Mouse (Mus musculus) MEL (cell line): ENCODE data around the gene Tmem132d. TPM values are rescaled to one million over a fixed set of nuclear protein-coding genes. Genes with fewer than 3 reads are reported as not detected.

Experiments
- DNase-seq: peaks from one replicate; pipeline ENCODE4 v3.0.0; 2011; ENCODE audit warnings: low read depth, low spot score
- H3K27ac ChIP-seq: 2 replicates; pipeline ENCODE4 v1.5.1; 2012; ENCODE audit warnings: low read depth, mild to moderate bottlenecking, control low read depth, low read length, moderate library complexity; ENCODE audit not compliant: control insufficient read depth
- H3K27me3 ChIP-seq, 2 experiments: fragments of 150-350 bp in 1 of 2; sonication (generic) in 1 of 2; 2 replicates each; pipeline ENCODE4 v1.6.1; 2012; ENCODE audit warnings: low read length in 2 of 2, mild to moderate bottlenecking in 2 of 2, improper control_type of control experiment in 1 of 2, moderate library complexity in 1 of 2; ENCODE audit not compliant: insufficient read depth in 2 of 2, control insufficient read depth in 1 of 2
- H3K36me3 ChIP-seq, 2 experiments: 2 replicates each; pipeline ENCODE4 v1.6.1; 2012 to 2014; ENCODE audit warnings: low read length in 2 of 2, improper control_type of control experiment in 1 of 2, inconsistent platforms in 1 of 2, mild to moderate bottlenecking in 1 of 2; ENCODE audit not compliant: insufficient read depth in 2 of 2, control insufficient read depth in 1 of 2
- H3K4me1 ChIP-seq, 2 experiments: fragments of 150-350 bp in 1 of 2; sonication (generic) in 1 of 2; 2 replicates each; pipeline ENCODE4 v1.6.1; 2012; ENCODE audit warnings: low read length in 2 of 2, improper control_type of control experiment in 1 of 2, mild to moderate bottlenecking in 1 of 2; ENCODE audit not compliant: insufficient read depth in 2 of 2, control insufficient read depth in 1 of 2
- H3K4me3 ChIP-seq, 2 experiments: fragments of 150-350 bp in 1 of 2; sonication (generic) in 1 of 2; 2 replicates each; pipeline ENCODE4 v1.5.1; 2012; ENCODE audit warnings: low read depth in 2 of 2, low read length in 2 of 2, mild to moderate bottlenecking in 2 of 2, moderate library complexity in 2 of 2, control low read depth in 1 of 2, improper control_type of control experiment in 1 of 2; ENCODE audit not compliant: control insufficient read depth in 1 of 2, insufficient read depth in 1 of 2
- H3K79me2 ChIP-seq: 2 replicates; pipeline ENCODE4 v1.6.1; 2012; ENCODE audit warnings: mild to moderate bottlenecking, low read length, moderate library complexity; ENCODE audit not compliant: control insufficient read depth, poor library complexity, insufficient read depth
- H3K9ac ChIP-seq: 2 replicates; pipeline ENCODE4 v1.6.1; 2012; ENCODE audit warnings: low read depth, mild to moderate bottlenecking, control low read depth, low read length, moderate library complexity; ENCODE audit not compliant: control insufficient read depth, poor library complexity, severe bottlenecking
- H3K9me3 ChIP-seq: fragments of 150-350 bp; sonication (generic); replicated peaks from 2 replicates; pipeline ENCODE4 v1.6.1; 2012; ENCODE audit warnings: mild to moderate bottlenecking, low read length, improper control_type of control experiment, moderate library complexity; ENCODE audit not compliant: insufficient read depth
- BHLHE40 ChIP-seq: IDR thresholded peaks from 2 replicates; pipeline ENCODE4 v1.6.1; 2012; ENCODE audit warnings: low read depth, mild to moderate bottlenecking, inconsistent platforms, low read length, improper control_type of control experiment, borderline replicate concordance
- CHD1 ChIP-seq: IDR thresholded peaks from 2 replicates; pipeline ENCODE4 v1.6.1; 2012; ENCODE audit warnings: low read depth, mild to moderate bottlenecking, inconsistent platforms, low read length, improper control_type of control experiment
- CTCF ChIP-seq, 3 experiments: IDR thresholded peaks in 2 of 3; conservative IDR thresholded peaks in 1 of 3; 2 replicates each; pipeline ENCODE4 v1.5.1; 2011 to 2012; ENCODE audit warnings: low read length in 3 of 3, low read depth in 2 of 3, mild to moderate bottlenecking in 2 of 3, improper control_type of control experiment in 1 of 3, inconsistent platforms in 1 of 3, mixed read lengths in 1 of 3, moderate library complexity in 1 of 3; ENCODE audit not compliant: control insufficient read depth in 1 of 3, insufficient read depth in 1 of 3, poor library complexity in 1 of 3, severe bottlenecking in 1 of 3
- E2F4 ChIP-seq: IDR thresholded peaks from 2 replicates; pipeline ENCODE4 v1.6.1; 2011; ENCODE audit warnings: low read depth, low read length, improper control_type of control experiment, borderline replicate concordance
- ELF1 ChIP-seq: IDR thresholded peaks from 2 replicates; pipeline ENCODE4 v1.6.1; 2014; ENCODE audit warnings: low read depth, mild to moderate bottlenecking, inconsistent platforms, low read length, improper control_type of control experiment, moderate library complexity
- EP300 ChIP-seq, 2 experiments: IDR thresholded peaks; 2 replicates each; pipeline ENCODE4 v1.6.1; 2011; ENCODE audit warnings: improper control_type of control experiment in 2 of 2, low read length in 2 of 2, low read depth in 1 of 2, mild to moderate bottlenecking in 1 of 2
- GABPA ChIP-seq: IDR thresholded peaks from 2 replicates; pipeline ENCODE4 v1.6.1; 2012; ENCODE audit warnings: low read depth, mild to moderate bottlenecking, inconsistent platforms, low read length, improper control_type of control experiment, moderate library complexity
- GATA1 ChIP-seq: IDR thresholded peaks from 2 replicates; pipeline ENCODE4 v1.6.1; 2011; ENCODE audit warnings: low read depth, low read length, improper control_type of control experiment
- HCFC1 ChIP-seq: IDR thresholded peaks from 2 replicates; pipeline ENCODE4 v1.6.1; 2012; ENCODE audit warnings: low read depth, mild to moderate bottlenecking, inconsistent platforms, low read length, improper control_type of control experiment, moderate library complexity
- JUND ChIP-seq: IDR thresholded peaks from 2 replicates; pipeline ENCODE4 v1.6.1; 2011; ENCODE audit warnings: low read depth, mild to moderate bottlenecking, improper control_type of control experiment, low read length
- KAT2A ChIP-seq: conservative IDR thresholded peaks from 2 replicates; pipeline ENCODE4 v1.6.1; 2012; ENCODE audit warnings: low read depth, low read length, improper control_type of control experiment, inconsistent platforms
- MAZ ChIP-seq: IDR thresholded peaks from 2 replicates; pipeline ENCODE4 v1.6.1; 2012; ENCODE audit warnings: low read depth, mild to moderate bottlenecking, inconsistent platforms, low read length, improper control_type of control experiment
- MEF2A ChIP-seq: IDR thresholded peaks from 2 replicates; pipeline ENCODE4 v1.6.1; 2014; ENCODE audit warnings: low read depth, mild to moderate bottlenecking, inconsistent platforms, low read length, improper control_type of control experiment; ENCODE audit not compliant: poor library complexity, insufficient replicate concordance, severe bottlenecking; ENCODE audit errors: extremely low read depth
- MXI1 ChIP-seq: IDR thresholded peaks from 2 replicates; pipeline ENCODE4 v1.6.1; 2011; ENCODE audit warnings: mild to moderate bottlenecking, low read depth, low read length, improper control_type of control experiment
- MYB ChIP-seq: IDR thresholded peaks from 2 replicates; pipeline ENCODE4 v1.6.1; 2011; ENCODE audit warnings: mild to moderate bottlenecking, low read depth, low read length, improper control_type of control experiment
- MYC ChIP-seq: IDR thresholded peaks from 2 replicates; pipeline ENCODE4 v1.6.1; 2011; ENCODE audit warnings: low read depth, mild to moderate bottlenecking, low read length, improper control_type of control experiment, moderate library complexity
- NELFE ChIP-seq: IDR thresholded peaks from 2 replicates; pipeline ENCODE4 v1.6.1; 2011; ENCODE audit warnings: low read depth, low read length, improper control_type of control experiment
- NRF1 ChIP-seq: IDR thresholded peaks from 2 replicates; pipeline ENCODE4 v1.6.1; 2014; ENCODE audit warnings: low read depth, mild to moderate bottlenecking, inconsistent platforms, low read length, improper control_type of control experiment, moderate library complexity; ENCODE audit not compliant: poor library complexity, insufficient read depth, severe bottlenecking
- POLR2AphosphoS2 ChIP-seq: IDR thresholded peaks from 2 replicates; pipeline ENCODE4 v1.6.1; 2011; ENCODE audit warnings: low read length, improper control_type of control experiment
- RAD21 ChIP-seq: IDR thresholded peaks from 2 replicates; pipeline ENCODE4 v1.6.1; 2011; ENCODE audit warnings: mild to moderate bottlenecking, low read depth, low read length, improper control_type of control experiment
- SMC3 ChIP-seq: IDR thresholded peaks from 2 replicates; pipeline ENCODE4 v1.6.1; 2011; ENCODE audit warnings: low read depth, low read length, improper control_type of control experiment
- TAL1 ChIP-seq: IDR thresholded peaks from 2 replicates; pipeline ENCODE4 v1.6.1; 2012; ENCODE audit warnings: mild to moderate bottlenecking, inconsistent platforms, low read length, moderate library complexity, mixed read lengths
- UBTF ChIP-seq: IDR thresholded peaks from 2 replicates; pipeline ENCODE4 v1.6.1; 2012; ENCODE audit warnings: low read depth, mild to moderate bottlenecking, inconsistent platforms, low read length, improper control_type of control experiment, moderate library complexity, borderline replicate concordance; ENCODE audit not compliant: insufficient read depth
- USF1 ChIP-seq: IDR thresholded peaks from 2 replicates; pipeline ENCODE4 v1.6.1; 2014; ENCODE audit warnings: low read depth, mild to moderate bottlenecking, inconsistent platforms, low read length, improper control_type of control experiment, moderate library complexity
- ZC3H11A ChIP-seq: IDR thresholded peaks from 2 replicates; pipeline ENCODE4 v1.6.1; 2012; ENCODE audit warnings: low read depth, mild to moderate bottlenecking, inconsistent platforms, low read length, improper control_type of control experiment
- ZNF384 ChIP-seq: IDR thresholded peaks from 2 replicates; pipeline ENCODE4 v1.6.1; 2012; ENCODE audit warnings: low read depth, mild to moderate bottlenecking, inconsistent platforms, low read length, improper control_type of control experiment
- polyA plus RNA-seq, 2 experiments: library from polyadenylated mRNA; stranded (reverse) in 1 of 2; unstranded in 1 of 2; fragments of >175 nt in 1 of 2; fragments of >200 nt in 1 of 2; gene quantifications; 2 replicates each; pipeline versions ENCODE4 v1.2.1 to v1.2.4; 2012; ENCODE audit warnings: low replicate concordance in 2 of 2, low read depth in 1 of 2; ENCODE audit not compliant: insufficient read length in 2 of 2, insufficient read depth in 1 of 2, missing spikeins in 1 of 2
- total RNA-seq: library from RNA; depleted of rRNA; stranded (reverse); fragments of 300-350 nt; gene quantifications from 2 replicates; pipeline ENCODE4 v1.2.3, GENCODE M21; 2012

Gene Tmem132d
- total and polyA plus RNA-seq, 3 experiments, result not detected

- TF ChIP-seq UBTF, result no peak
- no peak for TF ChIP-seq HCFC1
- TF ChIP-seq RAD21, result no peak
Observed at GRCm38 (mm10) chr5:128072616-128073015, 360.3 kb downstream of the Tmem132d start (continued).

DNA sequence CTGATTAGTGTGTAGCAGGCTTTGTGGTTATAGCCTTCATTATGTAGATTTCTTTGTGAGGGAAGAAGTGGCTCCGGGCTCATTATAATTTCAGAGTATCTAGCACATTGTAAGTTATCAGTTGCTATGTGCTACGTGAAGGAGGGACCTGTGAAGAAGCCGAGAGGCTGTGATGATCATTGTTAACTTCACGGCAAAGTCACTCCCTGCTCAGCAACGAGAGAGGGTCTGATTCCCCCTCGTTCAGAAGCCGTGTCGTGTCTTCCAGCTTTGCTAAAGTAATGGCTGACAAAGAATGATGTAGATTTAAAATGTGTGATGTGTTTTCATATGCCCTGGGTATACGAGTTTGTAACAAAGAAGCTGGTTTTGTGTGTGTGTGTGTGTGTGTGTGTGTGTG is 391.1 kb downstream of the Tmem132d start:
- H3K27ac ChIP-seq, result no peak overlapping the region
- no peak for TF ChIP-seq EP300 (IDR thresholded peaks at IDR 0.05; ENCODE audit: low read depth in 1 of 2, low read length in 2 of 2)
- no peak for TF ChIP-seq POLR2AphosphoS2
- no peak for TF ChIP-seq MEF2A
- no peak for TF ChIP-seq MYC
- no peak for TF ChIP-seq TAL1
- no peak for TF ChIP-seq ZNF384
- no peak for TF ChIP-seq CTCF (IDR thresholded peaks at IDR 0.05 in 2 of 3, conservative IDR thresholded peaks at IDR 0.05 in 1 of 3; ENCODE audit: control insufficient read depth in 1 of 3, insufficient read depth in 1 of 3, low read depth in 2 of 3, low read length in 3 of 3, poor library complexity in 1 of 3, severe bottlenecking in 1 of 3)
- TF ChIP-seq, all 39 proteins: peak for 0

DNA sequence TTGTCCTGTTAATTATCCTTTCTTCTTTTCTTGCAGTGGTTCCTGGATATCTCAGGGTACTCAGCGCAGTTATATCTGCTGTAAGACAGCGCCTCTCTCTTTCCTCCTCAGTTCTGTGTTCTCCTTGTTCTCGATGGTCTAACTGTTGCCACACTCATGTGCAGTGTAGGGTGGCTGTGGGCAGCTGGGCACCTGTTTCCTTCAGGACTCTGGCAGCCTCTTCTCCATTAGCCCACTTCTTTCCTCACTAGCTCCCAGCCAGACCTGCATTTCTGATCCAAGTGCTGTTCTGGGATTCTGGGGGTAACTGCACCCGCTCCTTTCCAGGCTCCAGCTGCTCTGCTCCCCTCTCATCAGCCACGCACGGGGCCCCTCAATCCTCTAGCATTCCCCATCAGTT is 392.8 kb downstream of the Tmem132d start:
- no peak overlapping the region for H3K27ac ChIP-seq

More for the DNA sequence above, 391.1 kb downstream of the Tmem132d start:
- Histone ChIP-seq H3K9me3 (no peaks in the 10 kb centered on the region), H3K36me3 (no peaks in the 10 kb centered on the region), H3K4me3 (no peak overlapping the region), H3K79me2 (no peaks in the 10 kb centered on the region), H3K9ac (no peak overlapping the region), H3K4me1 (no peaks in the 10 kb centered on the region), H3K27me3 (no peaks in the 10 kb centered on the region)
- no peak for DNase-seq

GRCm38 (mm10) chr5:128027076-128027475 is 405.8 kb downstream of the Tmem132d start:
- Histone ChIP-seq H3K9ac (no peak overlapping the region), H3K27me3 (no peaks in the 10 kb centered on the region), H3K27ac (no peak overlapping the region), H3K4me1 (no peaks in the 10 kb centered on the region), H3K4me3 (no peak overlapping the region), H3K9me3 (no peaks in the 10 kb centered on the region), H3K36me3 (no peaks in the 10 kb centered on the region), H3K79me2 (no peaks in the 10 kb centered on the region)
- DNase-seq, result no peak
- TF ChIP-seq TAL1 (no peak), MAZ (no peak), MYB (no peak), ZNF384 (no peak), RAD21 (no peak), E2F4 (no peak), KAT2A (no peak), USF1 (no peak), NRF1 (no peak), GATA1 (no peak), ELF1 (no peak), NELFE (no peak), MYC (no peak), MXI1 (no peak), SMC3 (no peak), EP300 (IDR thresholded peaks at IDR 0.05; ENCODE audit: low read depth in 1 of 2, low read length in 2 of 2) (no peak), CHD1 (no peak)

More for the DNA sequence above, 392.8 kb downstream of the Tmem132d start:
- Histone ChIP-seq H3K9ac (no peak overlapping the region), H3K4me1 (no peaks in the 10 kb centered on the region), H3K36me3 (no peaks in the 10 kb centered on the region), H3K9me3 (no peaks in the 10 kb centered on the region), H3K4me3 (no peak overlapping the region), H3K79me2 (no peaks in the 10 kb centered on the region), H3K27me3 (no peaks in the 10 kb centered on the region)
- no peak for DNase-seq
- no peak for TF ChIP-seq ZC3H11A
- no peak for TF ChIP-seq JUND
- TF ChIP-seq MEF2A, result no peak
- no peak for TF ChIP-seq SMC3
- TF ChIP-seq BHLHE40, result no peak
- no peak for TF ChIP-seq MAZ
- no peak for TF ChIP-seq GABPA
- no peak for TF ChIP-seq RAD21
